Mouse (Mus musculus): ENCODE results near the gene Trim11.

The Trim11 gene

GRCm38 (mm10) chr11:58955868-58956257, 22.0 kb upstream of the Trim11 start:
- no peak for DNase-seq (ENCODE audit: low spot score in 2 of 2)

- DNase-seq (ENCODE audit: low spot score in 2 of 2): no peak
Observed at GRCm38 (mm10) chr11:58957226-58957914, 20.5 kb upstream of the Trim11 start.

GRCm38 (mm10) chr11:58958536-58958935, 19.4 kb upstream of the Trim11 start:
- DNase-seq (ENCODE audit: low spot score in 2 of 2): no peak

- DNase-seq (ENCODE audit: low spot score in 2 of 2): no peak
Observed at GRCm38 (mm10) chr11:58959186-58959825, 18.6 kb upstream of the Trim11 start.

GRCm38 (mm10) chr11:58959921-58960465, 17.9 kb upstream of the Trim11 start:
- DNase-seq (ENCODE audit: low spot score in 2 of 2): peak in 1 of 2 experiments; percentile 60

- no peak for DNase-seq (ENCODE audit: low spot score in 2 of 2)
Observed at GRCm38 (mm10) chr11:58961364-58962177, 16.3 kb upstream of the Trim11 start.

- no peak for DNase-seq (ENCODE audit: low spot score in 2 of 2)
Observed at GRCm38 (mm10) chr11:58963543-58963942, 14.3 kb upstream of the Trim11 start.

- no peak for DNase-seq (ENCODE audit: low spot score in 2 of 2)
Observed at GRCm38 (mm10) chr11:58964216-58964615, 13.7 kb upstream of the Trim11 start.

- DNase-seq (ENCODE audit: low spot score in 2 of 2): peak in 1 of 2 experiments; percentile 55
Observed at GRCm38 (mm10) chr11:58965001-58965760, 12.7 kb upstream of the Trim11 start.

- DNase-seq (ENCODE audit: low spot score in 2 of 2): no peak
Observed at GRCm38 (mm10) chr11:58967346-58967745, 10.5 kb upstream of the Trim11 start.

GRCm38 (mm10) chr11:58968551-58968950, 9.3 kb upstream of the Trim11 start:
- no peak for DNase-seq (ENCODE audit: low spot score in 2 of 2)

- DNase-seq (ENCODE audit: low spot score in 2 of 2): no peak
Observed at GRCm38 (mm10) chr11:58969027-58969426, 8.9 kb upstream of the Trim11 start.

- no peak for DNase-seq (ENCODE audit: low spot score in 2 of 2)
Observed at GRCm38 (mm10) chr11:58969659-58970058, 8.2 kb upstream of the Trim11 start.

- no peak for DNase-seq (ENCODE audit: low spot score in 2 of 2)
Observed at GRCm38 (mm10) chr11:58970831-58971530, 6.9 kb upstream of the Trim11 start.

- no peak for DNase-seq (ENCODE audit: low spot score in 2 of 2)
Observed at GRCm38 (mm10) chr11:58971796-58972195, 6.1 kb upstream of the Trim11 start.

- no peak for DNase-seq (ENCODE audit: low spot score in 2 of 2)
Observed at GRCm38 (mm10) chr11:58974414-58974813, 3.5 kb upstream of the Trim11 start.

GRCm38 (mm10) chr11:58977150-58977549, 743 bp upstream of the Trim11 start:
- DNase-seq (ENCODE audit: low spot score in 2 of 2): no peak

GRCm38 (mm10) chr11:58977607-58978026, 276 bp upstream of the Trim11 start:
- no peak for DNase-seq (ENCODE audit: low spot score in 2 of 2)

- DNase-seq (ENCODE audit: low spot score in 2 of 2): no peak
Observed at GRCm38 (mm10) chr11:58978706-58979030, 775 bp downstream of the Trim11 start.

- no peak for DNase-seq (ENCODE audit: low spot score in 2 of 2)
Observed at GRCm38 (mm10) chr11:58979183-58979582, 1.3 kb downstream of the Trim11 start.

GRCm38 (mm10) chr11:58979661-58980060, 1.8 kb downstream of the Trim11 start:
- DNase-seq (ENCODE audit: low spot score in 2 of 2): no peak

All from urinary bladder, postnatal 4 days (tissue).